8 mouse cellular contexts compared by ENCODE assay signal in the genomic region with DNA sequence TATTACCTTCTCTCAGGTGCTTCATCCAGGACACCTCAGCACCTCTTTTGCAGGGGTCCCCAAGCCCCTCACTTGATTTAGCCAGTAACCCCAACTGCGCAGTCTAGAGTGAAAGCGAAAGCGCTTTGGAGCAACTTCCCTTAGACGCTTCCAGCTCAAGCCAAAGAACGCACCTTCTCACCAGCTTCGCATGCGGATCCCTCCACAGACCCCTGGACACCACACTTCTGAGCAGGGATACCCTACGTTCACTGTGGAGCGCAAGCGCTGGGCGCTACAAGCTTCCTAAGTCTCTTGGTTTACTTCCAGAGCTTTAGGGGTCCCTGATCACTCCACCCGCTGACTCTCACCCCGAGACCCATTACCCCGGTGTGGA. TPM values are rescaled to one million over a fixed set of nuclear protein-coding genes. Genes with fewer than 3 reads are reported as not detected.
DNase-seq lines count a peak whose midpoint lies in the region; ATAC-seq and TF ChIP-seq lines count a peak whose summit lies in the region.

No protein-coding gene starts in this region.

- DNase-seq in kidney, adult 2 months: no peak
- DNase-seq in kidney, adult 9 months: no peak
- DNase-seq in embryonic facial prominence, embryonic 11.5 days (ENCODE audit: low spot score): no peak
- DNase-seq in midbrain, postnatal 0 days (ENCODE audit: low spot score): no peak
- DNase-seq in adrenal gland, adult (ENCODE audit: inconsistent age in 2 of 2, low spot score in 1 of 2): no peak
- no peak for DNase-seq in right cerebral cortex, postnatal 14 days
- no peak for DNase-seq in gastrocnemius, adult 8-10 months (ENCODE audit: low spot score in 2 of 2)

- H3K9ac ChIP-seq in embryonic facial prominence, embryonic 11.5 days (replicated peaks; ENCODE audit: low read length): 0 out of 2 replicates have a peak overlapping the region, but pooled peaks have one; percentile 19
- H3K9ac ChIP-seq in intestine, embryonic 15.5 days: peak overlapping the region; percentile 45
- H3K9ac ChIP-seq in midbrain, postnatal 0 days (replicated peaks; ENCODE audit: low read length, poor library complexity, severe bottlenecking): peak overlapping the region; percentile 25

- no peak for TF ChIP-seq CTCF in kidney, adult 2 months (conservative IDR thresholded peaks at IDR 0.05; ENCODE audit: insufficient read depth, insufficient read length, low read depth, low read length)
- no peak for TF ChIP-seq CTCF in midbrain, postnatal 0 days (IDR thresholded peaks at IDR 0.05)

- peak overlapping the region; percentile 83 for H3K4me2 ChIP-seq in embryonic facial prominence, embryonic 11.5 days (ENCODE audit: low read depth, low read length)
- H3K4me2 ChIP-seq in intestine, embryonic 15.5 days (replicated peaks): peak overlapping the region; percentile 99
- peak overlapping the region; percentile 86 for H3K4me2 ChIP-seq in midbrain, postnatal 0 days (ENCODE audit: low read depth, low read length, poor library complexity, severe bottlenecking)

- H3K27me3 ChIP-seq in kidney, adult 2 months (replicated peaks; ENCODE audit: control insufficient read depth, insufficient read depth, low read length): no peaks in the 10 kb centered on the region
- peaks cover 23% of the 10 kb centered on the region for H3K27me3 ChIP-seq in embryonic facial prominence, embryonic 11.5 days (ENCODE audit: control insufficient read depth, insufficient read depth, low read length)
- peaks cover 17% of the 10 kb centered on the region for H3K27me3 ChIP-seq in intestine, embryonic 15.5 days (replicated peaks)
- H3K27me3 ChIP-seq in midbrain, postnatal 0 days (ENCODE audit: insufficient read depth, low read length): peaks cover 45% of the 10 kb centered on the region

- no peak for TF ChIP-seq POLR2A in kidney, adult 2 months (IDR thresholded peaks at IDR 0.05; ENCODE audit: low read depth, low read length)

- peak; percentile 5; the same call in 1 of the 2 replicates for ATAC-seq in embryonic facial prominence, embryonic 11.5 days (replicated peaks; ENCODE audit: insufficient number of reproducible peaks, low FRiP score, low TSS enrichment, low read depth)
- ATAC-seq in intestine, embryonic 15.5 days: peak; percentile 64
- no peak; the same call in 1 of the 2 replicates for ATAC-seq in midbrain, postnatal 0 days (ENCODE audit: low FRiP score)

- peak overlapping the region; percentile 82 for H3K4me3 ChIP-seq in kidney, adult 2 months (ENCODE audit: insufficient read depth, low read depth, low read length)
- peak overlapping the region; percentile 42 for H3K4me3 ChIP-seq in embryonic facial prominence, embryonic 11.5 days (ENCODE audit: low read depth, low read length)
- H3K4me3 ChIP-seq in intestine, embryonic 15.5 days (replicated peaks): peak overlapping the region; percentile 63
- H3K4me3 ChIP-seq in midbrain, postnatal 0 days (ENCODE audit: low read depth, low read length): peak overlapping the region; percentile 55

- no peaks in the 10 kb centered on the region for H3K9me3 ChIP-seq in embryonic facial prominence, embryonic 11.5 days (replicated peaks; ENCODE audit: control insufficient read depth, low read length)
- no peaks in the 10 kb centered on the region for H3K9me3 ChIP-seq in intestine, embryonic 15.5 days
- no peaks in the 10 kb centered on the region for H3K9me3 ChIP-seq in midbrain, postnatal 0 days (ENCODE audit: low read length)

- no peaks in the 10 kb centered on the region for H3K36me3 ChIP-seq in kidney, adult 2 months (ENCODE audit: control insufficient read depth, insufficient read depth, low read length)
- H3K36me3 ChIP-seq in embryonic facial prominence, embryonic 11.5 days (replicated peaks; ENCODE audit: control insufficient read depth, insufficient read depth, low read depth, low read length): no peaks in the 10 kb centered on the region
- H3K36me3 ChIP-seq in intestine, embryonic 15.5 days: no peaks in the 10 kb centered on the region
- no peaks in the 10 kb centered on the region for H3K36me3 ChIP-seq in midbrain, postnatal 0 days (ENCODE audit: insufficient read depth, low read length)

- no peaks in the 10 kb centered on the region for H3K4me1 ChIP-seq in kidney, adult 2 months (ENCODE audit: control insufficient read depth, insufficient read depth, low read length)
- peaks cover 5% of the 10 kb centered on the region; the same call in 1 of the 2 replicates for H3K4me1 ChIP-seq in embryonic facial prominence, embryonic 11.5 days (ENCODE audit: control insufficient read depth, insufficient read depth, low read length)
- peaks cover 9% of the 10 kb centered on the region for H3K4me1 ChIP-seq in intestine, embryonic 15.5 days (replicated peaks)
- H3K4me1 ChIP-seq in midbrain, postnatal 0 days (ENCODE audit: insufficient read depth, low read length): peaks cover 3% of the 10 kb centered on the region

- WGBS in kidney, adult 2 months: 4% methylated on average over 14 of the region's 14 CpGs
- WGBS in embryonic facial prominence, embryonic 11.5 days: 4% methylated on average over 14 of the region's 14 CpGs
- WGBS in intestine, embryonic 15.5 days: 3% methylated on average over 14 of the region's 14 CpGs
- 4% methylated on average over 14 of the region's 14 CpGs for WGBS in midbrain, postnatal 0 days

- H3K27ac ChIP-seq in kidney, adult 2 months (ENCODE audit: insufficient read depth, low read depth, low read length): peak overlapping the region; percentile 43
- no peak overlapping the region for H3K27ac ChIP-seq in embryonic facial prominence, embryonic 11.5 days (replicated peaks; ENCODE audit: low read depth, low read length)
- H3K27ac ChIP-seq in intestine, embryonic 15.5 days: peak overlapping the region; percentile 75; the same call in 1 of the 2 replicates
- H3K27ac ChIP-seq in midbrain, postnatal 0 days (ENCODE audit: low read depth, low read length): no peak overlapping the region

RNA-seq across cellular contexts. Expression of a gene that starts 0.5 kb away (rescaled TPM):
- polyA plus RNA-seq in kidney, adult 2 months (2012; rRNA removed): 14.5 and 19.4 TPM in 2 replicates
- 2.3 and 2.6 TPM in 2 replicates for polyA plus RNA-seq in embryonic facial prominence, embryonic 11.5 days (2014; fragmentation: Nextera tagmentation; extraction: Ambion mirVana)
- 6.2 and 6.9 TPM in 2 replicates for polyA plus RNA-seq in intestine, embryonic 15.5 days (2015; fragmentation: Nextera tagmentation; extraction: Ambion mirVana)
- total RNA-seq in midbrain, postnatal 0 days (2014; rRNA removed): 7.1 and 16.5 TPM in 2 replicates
- polyA plus RNA-seq in midbrain, postnatal 0 days (2015; fragmentation: Nextera tagmentation; extraction: Ambion mirVana): 7.7 and 8.3 TPM in 2 replicates
- 1 to 10 TPM in 3 of 4 experiments, under 1 TPM in 1; 0.82 to 1.3 (median 1.2) TPM for total RNA-seq in gastrocnemius, adult 8-10 months (2022)

RNA-seq across cellular contexts. Expression of a gene that starts 0.7 kb away (rescaled TPM):
- polyA plus RNA-seq in kidney, adult 2 months (2012; rRNA removed): 21.5 and 32.3 TPM in 2 replicates
- 0.67 and 1.1 TPM in 2 replicates for polyA plus RNA-seq in embryonic facial prominence, embryonic 11.5 days (2014; fragmentation: Nextera tagmentation; extraction: Ambion mirVana)
- polyA plus RNA-seq in intestine, embryonic 15.5 days (2015; fragmentation: Nextera tagmentation; extraction: Ambion mirVana): 9.3 and 9.4 TPM in 2 replicates
- total RNA-seq in midbrain, postnatal 0 days (2014; rRNA removed): 0.99 and 1.1 TPM in 2 replicates
- 2.0 and 3.3 TPM in 2 replicates for polyA plus RNA-seq in midbrain, postnatal 0 days (2015; fragmentation: Nextera tagmentation; extraction: Ambion mirVana)
- 1 to 10 TPM; 1.4 to 2.1 (median 1.7) TPM for total RNA-seq in gastrocnemius, adult 8-10 months (2022)

RNA-seq across cellular contexts. Expression of a gene that starts 10.6 kb away (rescaled TPM):
- polyA plus RNA-seq in kidney, adult 2 months (2012; rRNA removed): 34.2 and 58.1 TPM in 2 replicates
- polyA plus RNA-seq in embryonic facial prominence, embryonic 11.5 days (2014; fragmentation: Nextera tagmentation; extraction: Ambion mirVana): 1.7 and 2.1 TPM in 2 replicates
- 15.5 and 16.9 TPM in 2 replicates for polyA plus RNA-seq in intestine, embryonic 15.5 days (2015; fragmentation: Nextera tagmentation; extraction: Ambion mirVana)
- 1.7 and 2.8 TPM in 2 replicates for total RNA-seq in midbrain, postnatal 0 days (2014; rRNA removed)
- polyA plus RNA-seq in midbrain, postnatal 0 days (2015; fragmentation: Nextera tagmentation; extraction: Ambion mirVana): 4.2 and 5.3 TPM in 2 replicates
- 1 to 10 TPM; 2.1 to 4.3 (median 3.4) TPM for total RNA-seq in gastrocnemius, adult 8-10 months (2022)

RNA-seq across cellular contexts. Expression of a gene that starts 16.5 kb away (rescaled TPM):
- polyA plus RNA-seq in kidney, adult 2 months (2012; rRNA removed): 25.0 and 29.2 TPM in 2 replicates
- 0.77 and 1.2 TPM in 2 replicates for polyA plus RNA-seq in embryonic facial prominence, embryonic 11.5 days (2014; fragmentation: Nextera tagmentation; extraction: Ambion mirVana)
- polyA plus RNA-seq in intestine, embryonic 15.5 days (2015; fragmentation: Nextera tagmentation; extraction: Ambion mirVana): 5.3 and 5.6 TPM in 2 replicates
- total RNA-seq in midbrain, postnatal 0 days (2014; rRNA removed): 1.8 and 2.0 TPM in 2 replicates
- 2.9 and 4.2 TPM in 2 replicates for polyA plus RNA-seq in midbrain, postnatal 0 days (2015; fragmentation: Nextera tagmentation; extraction: Ambion mirVana)
- 1 to 10 TPM; 5.1 to 7.6 (median 6.7) TPM for total RNA-seq in gastrocnemius, adult 8-10 months (2022)

RNA-seq across cellular contexts. Expression of a gene that starts 34.0 kb away (rescaled TPM):
- polyA plus RNA-seq in kidney, adult 2 months (2012; rRNA removed): 72.3 and 80.5 TPM in 2 replicates
- polyA plus RNA-seq in embryonic facial prominence, embryonic 11.5 days (2014; fragmentation: Nextera tagmentation; extraction: Ambion mirVana): 1.3 and 1.4 TPM in 2 replicates
- 3.2 TPM in 2 replicates for polyA plus RNA-seq in intestine, embryonic 15.5 days (2015; fragmentation: Nextera tagmentation; extraction: Ambion mirVana)
- total RNA-seq in midbrain, postnatal 0 days (2014; rRNA removed): 0.47 and 4.7 TPM in 2 replicates
- 1.6 and 2.3 TPM in 2 replicates for polyA plus RNA-seq in midbrain, postnatal 0 days (2015; fragmentation: Nextera tagmentation; extraction: Ambion mirVana)
- under 1 TPM in 2 of 4 experiments, not detected in 2; 0.19 to 0.81 TPM for total RNA-seq in gastrocnemius, adult 8-10 months (2022)

Comparison
In these comparisons a context has a peak if more than half of its experiments do, and no peak if none do; other contexts are left out.
1. H3K27ac ChIP-seq: peak in kidney, adult 2 months (single experiment) and intestine, embryonic 15.5 days (single experiment); none in embryonic facial prominence, embryonic 11.5 days (single experiment) and midbrain, postnatal 0 days (single experiment).
2. Peak in every context shown above with its lines, with median percentiles within 50 percentile points of each other: H3K4me3 ChIP-seq, H3K4me2 ChIP-seq and H3K9ac ChIP-seq.